ENCODE assay signal across 8 mouse cellular contexts in genomic region chr3:52104208-52104607, GRCm38 (mm10). TPM values are rescaled to one million over a fixed set of nuclear protein-coding genes. Genes with fewer than 3 reads are reported as not detected.
DNase-seq lines count a peak whose midpoint lies in the region; ATAC-seq and TF ChIP-seq lines count a peak whose summit lies in the region.

No protein-coding gene starts in this region.

- DNase-seq in heart, embryonic 10.5 days (ENCODE audit: low spot score), result peak; percentile 30
- DNase-seq in heart, postnatal 4 days, result no peak
- DNase-seq in CH12.LX (ENCODE audit: extremely low read depth), result no peak
- no peak for DNase-seq in cerebellum, postnatal 36 days
- no peak for DNase-seq in cerebellum, adult 18-20 months
- DNase-seq in adrenal gland, adult 8-10 months, result no peak

- no peaks in the 10 kb centered on the region for H3K27me3 ChIP-seq in heart, embryonic 10.5 days (ENCODE audit: insufficient read depth, poor library complexity, severe bottlenecking)
- peaks cover 9% of the 10 kb centered on the region for H3K27me3 ChIP-seq in CH12.LX (replicated peaks)
- no peaks in the 10 kb centered on the region for H3K27me3 ChIP-seq in forebrain, embryonic 15.5 days
- 0 out of 2 replicates have a peak, but pooled peaks cover 11% of the 10 kb centered on the region for H3K27me3 ChIP-seq in liver, embryonic 15.5 days

- no peak for TF ChIP-seq EP300 in CH12.LX (IDR thresholded peaks at IDR 0.05; ENCODE audit: low read length)

- H3K36me3 ChIP-seq in heart, embryonic 10.5 days, result no peaks in the 10 kb centered on the region
- H3K36me3 ChIP-seq in CH12.LX (replicated peaks in 1 of 2; ENCODE audit: control insufficient read depth in 1 of 2, insufficient read depth in 1 of 2, low read length in 1 of 2), result no peaks in the 10 kb centered on the region
- no peaks in the 10 kb centered on the region for H3K36me3 ChIP-seq in forebrain, embryonic 15.5 days
- no peaks in the 10 kb centered on the region for H3K36me3 ChIP-seq in liver, embryonic 15.5 days (replicated peaks)

- TF ChIP-seq POLR2A in CH12.LX (IDR thresholded peaks at IDR 0.05; ENCODE audit: low read depth, low read length), result no peak

- H3K9ac ChIP-seq in CH12.LX (ENCODE audit: insufficient read depth, low read depth), result peak overlapping the region; percentile 52
- H3K9ac ChIP-seq in forebrain, embryonic 15.5 days (replicated peaks), result peak overlapping the region; percentile 91
- peak overlapping the region; percentile 61 for H3K9ac ChIP-seq in liver, embryonic 15.5 days

- no peaks in the 10 kb centered on the region for H3K9me3 ChIP-seq in heart, embryonic 10.5 days
- H3K9me3 ChIP-seq in CH12.LX (replicated peaks; ENCODE audit: low read length), result peaks cover 3% of the 10 kb centered on the region
- no peaks in the 10 kb centered on the region for H3K9me3 ChIP-seq in forebrain, embryonic 15.5 days
- no peaks in the 10 kb centered on the region for H3K9me3 ChIP-seq in liver, embryonic 15.5 days (replicated peaks)

- peak overlapping the region; percentile 97 for H3K27ac ChIP-seq in heart, embryonic 10.5 days
- no peak overlapping the region for H3K27ac ChIP-seq in CH12.LX (ENCODE audit: insufficient read depth, low read depth)
- H3K27ac ChIP-seq in forebrain, embryonic 15.5 days (replicated peaks), result peak overlapping the region; percentile 100
- H3K27ac ChIP-seq in liver, embryonic 15.5 days (replicated peaks), result peak overlapping the region; percentile 90; the same call in 1 of the 2 replicates

- H3K4me1 ChIP-seq in heart, embryonic 10.5 days, result 0 out of 2 replicates have a peak, but pooled peaks cover 8% of the 10 kb centered on the region
- H3K4me1 ChIP-seq in CH12.LX (ENCODE audit: control insufficient read depth in 1 of 2, insufficient read depth in 2 of 2), result peaks cover 6 to 25% of the 10 kb centered on the region in 2 experiments
- peaks cover 12% of the 10 kb centered on the region; the same call in 1 of the 2 replicates for H3K4me1 ChIP-seq in forebrain, embryonic 15.5 days
- peaks cover 37% of the 10 kb centered on the region for H3K4me1 ChIP-seq in liver, embryonic 15.5 days (replicated peaks)

- dilution Hi-C loops in CH12.LX (cut with MboI; ENCODE audit: extremely low pct_ligation_motif_present, extremely low pct_unique_long_range_greater_than_20kb, low sequenced_read_pairs), result no loop called here

- in situ Hi-C loops in CH12.LX (cut with MboI; ENCODE audit: low pct_ligation_motif_present, low pct_unique_long_range_greater_than_20kb, low sequenced_read_pairs), result loop anchor here (5.0 kb wide), 1 partner anchor 57 kb away; no protein-coding TSS in a partner anchor

- peak overlapping the region; percentile 97 for H3K4me2 ChIP-seq in CH12.LX (ENCODE audit: insufficient read depth, low read depth, poor library complexity, severe bottlenecking)
- peak overlapping the region; percentile 87 for H3K4me2 ChIP-seq in forebrain, embryonic 15.5 days (replicated peaks)
- peak overlapping the region; percentile 94 for H3K4me2 ChIP-seq in liver, embryonic 15.5 days

- no peak for ATAC-seq in forebrain, embryonic 15.5 days (replicated peaks)
- no peak for ATAC-seq in liver, embryonic 15.5 days (ENCODE audit: insufficient read depth)

- H3K4me3 ChIP-seq in heart, embryonic 10.5 days, result peak overlapping the region; percentile 92
- peak overlapping the region; percentile 43 to 80 (median 74) for H3K4me3 ChIP-seq in CH12.LX (replicated peaks in 1 of 3; ENCODE audit: low read depth in 2 of 3, low read length in 2 of 3, poor library complexity in 1 of 3)
- H3K4me3 ChIP-seq in forebrain, embryonic 15.5 days, result peak overlapping the region; percentile 64
- peak overlapping the region; percentile 68 for H3K4me3 ChIP-seq in liver, embryonic 15.5 days (replicated peaks)

- H3K79me2 ChIP-seq in CH12.LX (replicated peaks; ENCODE audit: control insufficient read depth, extremely low read depth, insufficient read depth, poor library complexity, severe bottlenecking), result no peaks in the 10 kb centered on the region

- under 1% methylated on average over 16 of the region's 16 CpGs for WGBS in heart, embryonic 10.5 days
- WGBS in forebrain, embryonic 15.5 days, result under 1% methylated on average over 16 of the region's 16 CpGs
- 0% methylated on average over 16 of the region's 16 CpGs for WGBS in liver, embryonic 15.5 days (ENCODE audit: insufficient replicate concordance)

- no peak for TF ChIP-seq CTCF in CH12.LX (conservative IDR thresholded peaks at IDR 0.05 in 1 of 2, IDR thresholded peaks at IDR 0.05 in 1 of 2; ENCODE audit: low read depth in 2 of 2, low read length in 2 of 2)

- TF ChIP-seq RAD21 in CH12.LX (IDR thresholded peaks at IDR 0.05; ENCODE audit: low read depth, low read length), result no peak

TF ChIP-seq in CH12.LX, 34 proteins besides CTCF, POLR2A, EP300 and RAD21:
- TF ChIP-seq RCOR1 (conservative IDR thresholded peaks at IDR 0.05; ENCODE audit: low read depth, low read length) (no peak), HCFC1 (IDR thresholded peaks at IDR 0.05; ENCODE audit: low read depth, low read length) (no peak), BHLHE40 (IDR thresholded peaks at IDR 0.05; ENCODE audit: low read depth, low read length) (no peak), NRF1 (IDR thresholded peaks at IDR 0.05; ENCODE audit: low read depth, low read length) (no peak), UBTF (IDR thresholded peaks at IDR 0.05; ENCODE audit: low read depth, low read length) (no peak), SMC3 (IDR thresholded peaks at IDR 0.05; ENCODE audit: low read depth, low read length) (no peak), MXI1 (IDR thresholded peaks at IDR 0.05; ENCODE audit: low read depth, low read length) (no peak), GABPA (IDR thresholded peaks at IDR 0.05; ENCODE audit: insufficient replicate concordance, low read depth, low read length) (no peak), IRF4 (IDR thresholded peaks at IDR 0.05; ENCODE audit: low read depth, low read length) (no peak), PAX5 (IDR thresholded peaks at IDR 0.05; ENCODE audit: low read length) (no peak), NELFE (IDR thresholded peaks at IDR 0.05; ENCODE audit: low read depth, low read length) (no peak), ZNF384 (IDR thresholded peaks at IDR 0.05; ENCODE audit: low read depth, low read length) (no peak), MAZ (IDR thresholded peaks at IDR 0.05; ENCODE audit: low read depth, low read length) (no peak), TBP (conservative IDR thresholded peaks at IDR 0.05; ENCODE audit: low read depth, low read length) (no peak), USF2 (conservative IDR thresholded peaks at IDR 0.05; ENCODE audit: low read depth, low read length) (no peak), ETS1 (conservative IDR thresholded peaks at IDR 0.05; ENCODE audit: low read depth, low read length) (no peak), ZMIZ1 (IDR thresholded peaks at IDR 0.05; ENCODE audit: low read depth, low read length) (no peak), USF1 (IDR thresholded peaks at IDR 0.05; ENCODE audit: low read depth, low read length) (no peak), MEF2A (IDR thresholded peaks at IDR 0.05; ENCODE audit: borderline replicate concordance, low read depth, low read length) (no peak)
TF ChIP-seq in CH12.LX: peak in this region for 0.

RNA-seq across cellular contexts. Expression of gene Maml3, which starts 0.7 kb away (rescaled TPM):
- 2.3 and 3.6 TPM in 2 replicates for polyA plus RNA-seq in heart, embryonic 10.5 days (2016; fragmentation: Nextera tagmentation; extraction: Ambion mirVana)
- total RNA-seq in heart, postnatal 4 days (2021), result 1 to 10 TPM; 7.1 TPM
- total RNA-seq in CH12.LX (2012; rRNA removed) (0.88 and 0.98 TPM in 2 replicates), CH12.LX (2014; rRNA removed) (0.78 and 0.81 TPM in 2 replicates)
- polyA plus RNA-seq in CH12.LX (2012; ENCODE audit: insufficient read length, low read depth), result 1.4 and 1.8 TPM in 2 replicates
- 4.9 and 5.3 TPM in 2 replicates for polyA plus RNA-seq in forebrain, embryonic 15.5 days (2015; fragmentation: Nextera tagmentation; extraction: Ambion mirVana)
- 0.73 and 0.96 TPM in 2 replicates for polyA plus RNA-seq in liver, embryonic 15.5 days (2015; fragmentation: Nextera tagmentation; extraction: Ambion mirVana)
- total RNA-seq in adrenal gland, adult 8-10 months (2022), result 10 to 100 TPM in 2 of 4 experiments, 1 to 10 TPM in 2; 6.2 to 15.8 (median 10.0) TPM
